Mouse (Mus musculus) layer of hippocampus, adult 2 months (tissue): ENCODE measurements around the gene Hexim2. TPM values are rescaled to one million over a fixed set of nuclear protein-coding genes. Genes with fewer than 3 reads are reported as not detected.

Source experiments
- DNase-seq, 2 experiments: peaks; one replicate each; pipeline ENCODE4 v3.0.0; 2022; ENCODE audit warnings: low spot score in 2 of 2
- H3K27ac ChIP-seq: fragments of 200-600 bp; 2 replicates; pipeline ENCODE4 v1.8.1; 2022
- H3K4me3 ChIP-seq: fragments of 200-600 bp; 2 replicates; pipeline ENCODE4 v1.8.1; 2022; ENCODE audit warnings: mild to moderate bottlenecking
- CTCF ChIP-seq: fragments of 200-600 bp; conservative IDR thresholded peaks from 2 replicates; pipeline ENCODE4 v1.8.1; 2022; ENCODE audit warnings: antibody characterized with exemption, mild to moderate bottlenecking, moderate library complexity
- total RNA-seq, 2 experiments: library from RNA; stranded (reverse); gene quantifications; 2 replicates each; pipeline ENCODE4 v1.2.3; 2021

Hexim2 gene
- total RNA-seq, 2 experiments from 2014 or later = 9.7 to 16.0 TPM

GRCm38 (mm10) chr11:103184891-103185290 is 52.7 kb downstream of the Hexim2 start:
- DNase-seq = no peak
- no peak overlapping the region for H3K4me3 ChIP-seq
- no peak overlapping the region for H3K27ac ChIP-seq
- TF ChIP-seq CTCF = peak; percentile 86

Other genes starting within 250 kb of the Hexim2 start
- under 1 TPM in 1 of 2 experiments, not detected in 1; 0.37 TPM for gene Fam187a, start 247.3 kb upstream of the Hexim2 start, total RNA-seq
- 100 to 1,000 TPM; 332 to 341 TPM for gene Gfap, start 231.5 kb upstream of the Hexim2 start, total RNA-seq
- under 1 TPM; 0.27 to 0.74 TPM for gene Kif18b, start 207.3 kb upstream of the Hexim2 start, total RNA-seq
- 10 to 100 TPM; 17.5 to 18.5 TPM for gene C1ql1, start 185.7 kb upstream of the Hexim2 start, total RNA-seq
- 100 to 1,000 TPM; 169 to 173 TPM for gene Nmt1, start 104.2 kb upstream of the Hexim2 start, total RNA-seq
- 10 to 100 TPM; 77.1 to 80.3 TPM for gene Dcakd, start 104.1 kb upstream of the Hexim2 start, total RNA-seq
- 10 to 100 TPM in 1 of 2 experiments, 1 to 10 TPM in 1; 9.3 to 10.2 TPM for gene Plcd3, start 30.8 kb upstream of the Hexim2 start, total RNA-seq
- 10 to 100 TPM; 87.1 to 91.0 TPM for gene Acbd4, start 30.7 kb upstream of the Hexim2 start, total RNA-seq
- gene Hexim1, start 16.2 kb upstream of the Hexim2 start, total RNA-seq = 10 to 100 TPM; 48.5 to 50.8 TPM
- gene Fmnl1, start 38.7 kb downstream of the Hexim2 start, total RNA-seq = 100 to 1,000 TPM; 142 to 156 TPM
- gene 1700023F06Rik, start 76.1 kb downstream of the Hexim2 start, total RNA-seq = 1 to 10 TPM; 1.5 to 2.0 TPM
- 1 to 10 TPM; 1.2 to 1.3 TPM for gene Spata32, start 86.0 kb downstream of the Hexim2 start, total RNA-seq
- 1 to 10 TPM; 3.3 TPM for gene Map3k14, start 135.0 kb downstream of the Hexim2 start, total RNA-seq
- gene Arhgap27, start 231.3 kb downstream of the Hexim2 start, total RNA-seq = 10 to 100 TPM; 11.8 to 14.0 TPM